Mouse (Mus musculus) heart, postnatal 10 days (tissue): ENCODE measurements at regions not wholly inside any gene's neighbourhood (a gene's known extent, or its start where the extent isn't known, plus 50 kb on each side); places are given as distances from the start of the nearest gene placed in this dataset.

Experiments used
- DNase-seq, 2 experiments: peaks; one replicate each; pipeline ENCODE4 v3.0.0; 2021
- intact Hi-C: fragments of 180-260 bp; cut with DNase I; formaldehyde crosslinking; loops from one replicate; pipeline ENCODE4 v1.15.1; 2025

DNA sequence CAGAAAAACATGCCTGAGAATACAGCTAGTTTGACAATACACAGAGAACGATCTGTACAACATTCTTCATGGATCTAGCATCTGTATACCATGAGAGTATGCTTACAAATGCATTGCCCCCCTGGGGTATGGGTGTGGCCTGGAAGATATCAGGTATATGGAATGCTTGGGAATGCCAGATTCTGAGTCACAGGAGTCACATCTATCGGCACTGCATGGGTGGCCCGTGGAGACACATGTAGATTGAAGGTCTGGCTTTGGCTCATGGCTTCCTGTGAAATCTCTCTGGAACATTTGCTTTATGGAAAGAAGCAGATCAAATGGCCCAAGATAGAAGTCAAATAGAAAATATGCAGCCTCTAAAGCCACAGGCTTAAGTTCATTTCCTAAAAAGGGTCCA, 59.6 kb downstream of the Kcne4 start:
- DNase-seq = no peak
- intact Hi-C loops = no loop called here

DNA sequence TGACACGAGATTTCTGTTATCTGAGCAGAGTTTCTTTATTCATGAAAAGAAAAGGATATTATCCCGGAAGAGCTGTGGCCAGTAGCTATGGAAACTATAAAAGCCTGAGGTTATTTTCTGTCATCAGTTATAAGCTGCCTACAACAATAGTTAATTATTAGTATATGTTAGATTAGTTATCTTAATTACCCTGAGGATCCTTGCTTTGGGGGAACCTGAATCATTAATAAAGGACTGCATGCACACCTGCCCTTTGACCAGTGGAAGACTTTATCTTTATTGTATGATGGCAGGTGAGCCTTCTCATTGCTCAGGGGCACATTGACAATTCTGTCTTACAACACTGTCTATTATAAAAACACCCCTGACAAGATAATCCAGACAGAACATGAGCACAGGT, 62.7 kb downstream of the Kcne4 start:
- intact Hi-C loops = no loop called here
- no peak for DNase-seq

DNA sequence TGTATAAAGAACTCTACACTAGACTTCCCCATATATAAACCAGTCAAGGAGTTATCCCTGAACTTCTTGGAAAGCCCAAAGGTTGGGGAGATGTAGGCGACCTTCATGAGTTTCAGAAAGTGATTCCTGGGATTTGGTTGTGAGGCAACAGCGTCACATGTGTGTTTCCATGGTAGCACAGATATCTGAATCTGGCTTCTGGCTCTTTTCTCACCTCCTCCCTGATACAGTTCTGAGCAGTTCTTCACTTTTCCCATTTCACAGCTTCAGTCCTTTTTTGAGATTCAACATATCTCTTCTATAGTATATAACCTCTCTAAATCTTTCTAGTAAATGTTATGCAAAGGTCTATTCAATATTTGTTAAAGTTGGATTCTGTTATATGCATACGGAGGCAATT, 65.9 kb downstream of the Kcne4 start:
- no peak for DNase-seq
- intact Hi-C loops = no loop called here

DNA sequence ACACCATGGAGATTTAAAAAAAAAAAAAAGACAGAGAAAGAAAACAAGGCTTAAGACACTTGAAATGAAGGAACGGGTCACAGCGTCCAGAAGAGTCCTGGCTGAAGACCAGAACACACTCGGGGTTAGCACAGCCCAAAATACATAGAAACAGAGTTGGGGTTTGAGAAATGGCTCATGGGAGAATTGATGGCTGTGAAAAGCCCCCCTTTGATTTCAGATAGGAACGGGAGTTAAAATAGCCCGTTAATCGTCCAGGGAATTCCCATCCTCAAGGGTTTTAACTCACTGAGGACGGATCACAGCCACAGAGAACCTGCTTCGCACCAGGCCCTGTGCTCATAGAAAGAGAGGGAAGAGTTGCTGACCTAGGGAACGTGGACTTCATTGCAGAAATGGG, 72.7 kb downstream of the Kcne4 start:
- no peak for DNase-seq
- intact Hi-C loops = no loop called here

DNA sequence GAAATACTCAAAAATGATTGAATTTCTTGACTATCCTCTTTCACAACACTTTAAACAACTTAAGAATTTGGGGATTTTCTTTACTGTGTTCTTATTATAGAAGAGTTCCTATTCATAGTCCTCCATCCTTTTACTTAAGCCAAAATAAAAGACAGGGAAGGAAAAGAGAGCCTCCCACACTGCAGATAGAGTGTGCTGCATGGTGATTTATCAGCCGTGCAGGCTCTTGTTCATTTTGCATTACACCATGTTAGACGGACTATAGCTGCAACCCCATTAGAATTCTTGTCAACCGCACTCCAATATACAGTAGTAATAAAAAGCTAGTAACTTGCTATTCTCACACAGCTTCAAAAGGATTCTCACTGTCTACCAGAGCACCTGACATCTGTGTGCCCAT, 74.8 kb downstream of the Kcne4 start:
- intact Hi-C loops = loop anchor here (5.0 kb wide), 1 partner anchor 164 kb away; no protein-coding TSS in a partner anchor
- DNase-seq = no peak

DNA sequence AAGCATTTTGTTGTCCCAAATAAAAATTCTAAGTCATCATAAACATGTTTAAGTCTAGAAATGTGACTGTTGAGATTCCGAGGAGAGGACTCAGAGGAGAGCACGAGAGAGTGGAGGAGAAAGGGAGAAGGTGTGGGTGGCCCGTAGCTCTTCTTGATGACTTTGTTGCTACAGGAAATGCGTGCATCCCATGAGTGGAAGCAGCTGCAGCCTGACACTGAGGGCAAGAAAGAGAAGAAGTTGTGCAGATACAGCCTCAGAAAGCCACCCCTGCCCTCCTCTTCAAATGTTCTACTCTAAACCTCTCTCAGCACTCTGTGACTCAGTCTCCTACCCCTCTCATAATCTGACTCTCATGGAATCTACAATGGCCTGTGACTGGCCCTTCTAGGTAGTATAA, 77.7 kb downstream of the Kcne4 start:
- peak in 1 of 2 experiments; percentile 8 for DNase-seq
- intact Hi-C loops = loop anchor here (5.0 kb wide), 1 partner anchor 167 kb away; no protein-coding TSS in a partner anchor

DNA sequence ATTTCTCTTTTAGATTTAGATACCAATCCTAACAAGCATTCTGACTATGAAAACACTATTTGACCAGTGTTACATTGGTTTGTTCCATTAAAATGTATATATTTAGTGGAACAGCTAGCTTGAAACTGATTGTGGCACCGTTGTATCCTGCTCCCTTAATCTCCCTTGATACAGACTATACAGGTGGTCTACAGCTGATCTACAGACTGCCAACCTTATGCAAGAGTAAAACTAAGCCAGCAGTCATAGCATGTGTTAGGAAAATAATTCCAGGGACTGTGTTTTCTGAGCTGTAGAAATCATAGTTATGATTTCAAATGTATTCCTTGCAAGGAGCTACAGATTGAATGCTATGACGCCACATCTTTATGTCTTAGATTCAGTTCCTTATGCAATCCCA, 78.6 kb downstream of the Kcne4 start:
- intact Hi-C loops = no loop called here
- no peak for DNase-seq

DNA sequence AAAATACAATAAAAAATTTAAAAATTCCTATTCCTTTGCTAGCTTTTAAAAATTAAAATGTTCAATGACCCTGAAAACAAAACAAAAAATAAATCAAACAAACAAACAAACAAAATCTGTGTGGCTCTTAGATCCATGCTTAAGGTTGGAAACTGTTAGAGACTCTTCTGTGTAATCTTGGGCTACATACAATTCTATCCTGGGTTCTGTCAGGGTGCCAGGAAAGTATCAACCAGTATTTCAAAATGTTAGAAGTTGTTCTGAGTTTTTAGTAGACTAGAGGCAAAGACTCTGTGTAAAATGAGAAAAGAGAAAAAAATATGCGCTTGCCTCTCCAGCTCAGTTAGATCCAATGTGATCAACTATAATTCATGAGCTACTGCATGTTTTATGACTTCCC, 91.0 kb downstream of the Kcne4 start:
- intact Hi-C loops = no loop called here
- peak in 1 of 2 experiments; percentile 11 for DNase-seq

DNA sequence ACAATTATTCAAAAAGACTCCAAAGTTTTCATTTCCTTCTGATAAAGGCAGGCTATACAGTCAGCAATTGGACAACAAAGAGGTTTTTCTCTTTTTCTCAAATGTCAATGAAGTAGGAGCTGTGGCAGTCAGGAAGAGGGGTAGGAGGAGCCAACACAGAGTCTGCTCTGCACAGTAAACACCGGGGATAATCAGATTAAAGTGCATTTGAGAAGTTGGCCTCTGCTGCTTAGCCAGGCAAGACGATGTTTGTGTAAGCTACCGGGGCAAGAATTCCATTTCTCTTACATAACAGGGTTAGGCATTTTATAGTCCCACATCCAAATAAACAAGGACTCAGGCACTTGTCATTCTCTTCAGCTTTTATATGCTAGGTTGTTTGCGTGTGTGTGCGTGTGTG, 91.4 kb downstream of the Kcne4 start:
- peak in 1 of 2 experiments; percentile 6 for DNase-seq
- intact Hi-C loops = no loop called here

DNA sequence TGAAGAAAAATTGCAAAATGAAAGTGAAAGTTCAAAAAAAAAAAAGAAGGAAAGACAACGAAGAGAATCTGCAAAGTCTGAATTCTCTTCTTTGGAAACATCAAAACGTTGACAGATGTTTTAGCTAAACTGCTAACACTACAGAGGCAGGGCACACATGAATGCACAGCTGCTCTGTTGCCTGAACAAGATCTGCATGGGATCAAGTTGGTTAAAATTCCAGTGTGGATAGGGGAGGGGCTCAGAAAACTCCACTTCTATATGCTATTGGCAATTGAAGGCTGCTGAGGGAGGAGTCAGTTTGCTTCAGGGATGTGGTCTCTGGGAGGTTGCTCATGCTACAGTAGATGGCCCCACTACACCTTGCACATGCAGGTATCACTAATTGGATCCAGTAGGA, 97.2 kb downstream of the Kcne4 start:
- no peak for DNase-seq
- intact Hi-C loops = no loop called here

DNA sequence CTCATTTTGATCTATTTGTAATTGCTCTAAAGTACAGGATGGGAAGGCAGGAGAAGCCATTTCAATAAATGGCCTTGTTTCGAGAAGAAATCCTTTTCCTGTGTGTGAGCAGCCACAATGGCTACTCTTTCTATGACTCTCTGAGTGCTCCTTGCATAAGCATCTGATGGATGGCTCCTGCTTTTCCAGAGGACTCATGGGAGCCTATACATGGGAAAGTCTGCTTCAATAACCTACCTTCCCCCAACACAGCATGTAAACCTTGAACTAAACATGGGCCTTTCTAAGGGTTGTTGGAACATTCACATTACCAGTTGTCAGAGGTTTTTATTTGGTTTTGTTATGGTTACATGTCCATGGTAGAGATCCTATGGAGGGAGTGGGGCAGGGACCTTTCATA, 103.3 kb downstream of the Kcne4 start:
- intact Hi-C loops = no loop called here
- DNase-seq = no peak

DNA sequence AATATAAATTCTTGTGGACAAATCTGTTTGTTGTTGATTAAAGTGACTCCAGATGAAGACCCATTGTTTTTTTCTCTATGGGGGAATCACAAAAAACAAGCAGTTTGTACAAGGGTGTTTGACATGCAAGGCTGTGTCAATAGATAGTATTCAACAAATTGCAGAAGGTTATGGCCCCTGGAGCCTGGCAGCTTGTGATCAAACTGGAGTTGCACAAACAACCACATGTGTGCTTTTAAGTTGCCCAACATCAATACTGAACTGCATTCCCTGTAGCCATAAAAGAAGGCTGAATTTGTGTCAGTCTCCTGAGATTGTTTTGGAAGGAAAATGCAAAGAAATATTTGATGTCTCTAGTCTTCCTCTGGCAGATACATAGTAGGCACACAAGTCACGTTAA, 113.4 kb downstream of the Kcne4 start:
- intact Hi-C loops = no loop called here
- DNase-seq = no peak

DNA sequence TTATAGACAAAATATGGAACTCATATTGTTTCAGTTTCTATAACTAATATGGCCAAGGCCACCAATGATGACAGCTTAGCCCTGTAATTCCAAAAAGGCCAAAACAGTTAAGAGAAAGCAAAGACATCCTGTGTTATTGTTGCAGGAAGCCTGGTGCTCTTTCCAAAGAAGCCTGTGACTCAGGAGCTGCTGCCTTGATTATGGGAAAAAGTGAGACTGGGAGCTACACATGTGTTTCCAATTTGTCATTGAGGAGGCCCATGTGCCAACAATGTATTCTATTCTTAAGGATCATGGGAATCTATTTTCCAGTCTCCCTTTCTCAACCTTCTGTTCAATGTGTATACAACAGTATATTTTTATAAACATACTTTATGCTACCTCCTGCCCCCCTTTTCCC, 123.3 kb downstream of the Kcne4 start:
- DNase-seq = peak in 1 of 2 experiments; percentile 8
- intact Hi-C loops = no loop called here

DNA sequence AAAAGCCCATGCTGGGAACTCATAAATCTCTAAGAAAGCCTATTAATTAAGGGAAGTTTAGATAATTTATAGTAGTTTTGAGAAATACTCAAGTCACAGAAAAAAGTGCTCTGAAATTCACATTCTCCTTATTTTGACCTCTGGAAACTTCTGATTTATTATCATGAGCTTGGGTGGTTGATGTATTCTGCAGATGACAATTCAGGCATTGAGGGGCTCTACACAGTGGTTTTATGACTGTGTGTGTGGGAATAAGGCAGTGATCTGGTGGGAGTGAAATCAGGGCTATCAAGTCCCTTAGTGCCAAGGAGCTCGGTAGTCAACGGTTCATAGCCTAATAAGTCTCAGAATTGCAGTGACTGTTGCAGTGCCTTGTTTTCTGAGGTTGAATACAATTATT, 129.0 kb downstream of the Kcne4 start:
- intact Hi-C loops = no loop called here

DNA sequence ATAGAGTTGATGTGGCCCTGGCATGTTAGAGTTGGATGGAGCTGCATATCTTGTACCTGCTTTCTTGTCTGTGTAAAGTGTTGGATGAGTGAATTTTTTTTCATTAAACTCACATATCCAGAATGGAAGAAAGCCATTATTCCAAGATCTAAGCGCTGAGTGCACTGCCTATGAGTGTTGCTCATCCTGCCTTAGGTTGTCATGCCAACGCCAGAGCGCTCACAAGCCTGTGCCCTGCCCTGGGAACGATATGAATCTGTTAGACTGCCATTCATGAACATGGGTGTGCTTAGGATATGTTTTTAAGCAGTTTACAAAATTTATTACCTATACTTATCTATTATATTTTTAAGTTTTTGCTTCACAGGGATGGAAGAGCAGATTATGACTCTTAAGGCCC, 163.5 kb downstream of the Kcne4 start:
- intact Hi-C loops = no loop called here
- no peak for DNase-seq

More for the DNA sequence above, 129.0 kb downstream of the Kcne4 start:
- DNase-seq = no peak
